Mouse (Mus musculus) kidney, embryonic 16.5 days (tissue): ENCODE data around the gene Hrh3. TPM values are rescaled to one million over a fixed set of nuclear protein-coding genes. Genes with fewer than 3 reads are reported as not detected.
A peak's percentile ranks its signal among the peaks of the same experiment; 100 is the strongest.

Source experiments
- ATAC-seq: fragments of 200-750 bp; cut with Nextera tagmentation; 2 replicates; pipeline ENCODE4 v1.8.0; 2017; ENCODE audit warnings: moderate TSS enrichment; ENCODE audit not compliant: low FRiP score, low TSS enrichment
- H3K27ac ChIP-seq: fragments of 300-500 bp; sonication (generic); 2 replicates; pipeline ENCODE4 v1.5.1; 2014; ENCODE audit warnings: low read length
- H3K27me3 ChIP-seq: fragments of 300-500 bp; sonication (generic); 2 replicates; pipeline ENCODE4 v1.6.1; 2014; ENCODE audit warnings: low read length, control low read depth, mixed read lengths; ENCODE audit not compliant: insufficient read depth
- H3K36me3 ChIP-seq: fragments of 300-500 bp; sonication (generic); 2 replicates; pipeline ENCODE4 v1.6.1; 2014; ENCODE audit warnings: low read length, control low read depth, mixed read lengths; ENCODE audit not compliant: insufficient read depth
- H3K4me1 ChIP-seq: fragments of 300-500 bp; sonication (generic); 2 replicates; pipeline ENCODE4 v1.6.1; 2014; ENCODE audit warnings: low read length, control low read depth, mixed read lengths; ENCODE audit not compliant: insufficient read depth
- H3K4me2 ChIP-seq: fragments of 300-500 bp; sonication (generic); replicated peaks from 2 replicates; pipeline ENCODE4 v1.6.1; 2014; ENCODE audit warnings: low read depth, low read length
- H3K4me3 ChIP-seq: fragments of 300-500 bp; sonication (generic); 2 replicates; pipeline ENCODE4 v1.5.1; 2014; ENCODE audit warnings: mild to moderate bottlenecking, low read length
- H3K9ac ChIP-seq: fragments of 300-500 bp; sonication (generic); replicated peaks from 2 replicates; pipeline ENCODE4 v1.6.1; 2014; ENCODE audit warnings: low read length
- H3K9me3 ChIP-seq: fragments of 300-500 bp; sonication (generic); 2 replicates; pipeline ENCODE4 v1.6.1; 2016; ENCODE audit warnings: low read length, control low read depth
- WGBS: fragments of 180-500 bp; shearing (Covaris S2); extraction: QIAGEN DNeasy Blood & Tissue Kit; methylation state at CpG from one replicate; pipeline ENCODE4 v1.1.7; 2014; 5-methylcytosine and 5-hydroxymethylcytosine counted together
- polyA plus RNA-seq: library from polyadenylated mRNA; unstranded; fragments of >200 nt; fragmentation: Nextera tagmentation; extraction: Ambion mirVana; gene quantifications from 2 replicates; pipeline ENCODE4 v1.2.1, GENCODE M21; 2015

Hrh3 gene
- polyA plus RNA-seq, 1 experiment from 2014 or later: not detected

- peaks cover 12% of the 10 kb centered on the region for H3K4me1 ChIP-seq
- H3K9me3 ChIP-seq: no peaks in the 10 kb centered on the region
- H3K36me3 ChIP-seq: no peaks in the 10 kb centered on the region
- ATAC-seq: no peak
- no peak overlapping the region for H3K4me3 ChIP-seq
- no peak overlapping the region for H3K9ac ChIP-seq
- no peak overlapping the region for H3K4me2 ChIP-seq
- no peak overlapping the region for H3K27ac ChIP-seq
- WGBS: 46% methylated on average over 6 of the region's 6 CpGs
- peaks cover 26% of the 10 kb centered on the region for H3K27me3 ChIP-seq
Observed at GRCm38 (mm10) chr2:180108285-180108684, 4.0 kb upstream of the Hrh3 start.

- no peak overlapping the region for H3K9ac ChIP-seq
- H3K9me3 ChIP-seq: no peaks in the 10 kb centered on the region
- no peaks in the 10 kb centered on the region for H3K36me3 ChIP-seq
- no peak for ATAC-seq
- peaks cover 16% of the 10 kb centered on the region for H3K4me1 ChIP-seq
- no peak overlapping the region for H3K27ac ChIP-seq
- H3K27me3 ChIP-seq: peaks cover 38% of the 10 kb centered on the region
- no peak overlapping the region for H3K4me2 ChIP-seq
- no peak overlapping the region for H3K4me3 ChIP-seq
- 64% methylated on average over 4 of the region's 4 CpGs for WGBS
Observed at GRCm38 (mm10) chr2:180107081-180107480, 2.8 kb upstream of the Hrh3 start.

- WGBS: 24% methylated on average over 8 of the region's 8 CpGs
- H3K27me3 ChIP-seq: peaks cover 53% of the 10 kb centered on the region
Observed at GRCm38 (mm10) chr2:180105441-180106190, 1.3 kb upstream of the Hrh3 start.

GRCm38 (mm10) chr2:180104659-180105377 lies 530 bp upstream of the Hrh3 start:
- Histone ChIP-seq H3K27me3 (peaks cover 60% of the 10 kb centered on the region), H3K9ac (no peak overlapping the region), H3K4me3 (peak overlapping the region; percentile 53), H3K9me3 (no peaks in the 10 kb centered on the region), H3K27ac (no peak overlapping the region), H3K36me3 (no peaks in the 10 kb centered on the region), H3K4me1 (peaks cover 16% of the 10 kb centered on the region), H3K4me2 (peak overlapping the region; percentile 94)
- WGBS: 13% methylated on average over 24 of the region's 24 CpGs
- 0 out of 2 replicates have a peak, but pooled peaks have one; percentile 4 for ATAC-seq

More at GRCm38 (mm10) chr2:180105441-180106190, 1.3 kb upstream of the Hrh3 start:
- Histone ChIP-seq H3K4me1 (peaks cover 16% of the 10 kb centered on the region), H3K4me2 (no peak overlapping the region), H3K9ac (no peak overlapping the region), H3K27ac (no peak overlapping the region), H3K36me3 (no peaks in the 10 kb centered on the region), H3K4me3 (no peak overlapping the region), H3K9me3 (no peaks in the 10 kb centered on the region)
- no peak for ATAC-seq

- H3K27ac ChIP-seq: no peak overlapping the region
- H3K9me3 ChIP-seq: no peaks in the 10 kb centered on the region
- H3K9ac ChIP-seq: no peak overlapping the region
- no peak for ATAC-seq
- H3K4me1 ChIP-seq: peaks cover 16% of the 10 kb centered on the region
- peak overlapping the region; percentile 53 for H3K4me3 ChIP-seq
- under 1% methylated on average over 48 of the region's 57 CpGs for WGBS
- H3K27me3 ChIP-seq: peaks cover 70% of the 10 kb centered on the region
- H3K36me3 ChIP-seq: no peaks in the 10 kb centered on the region
- H3K4me2 ChIP-seq: peak overlapping the region; percentile 94
Observed at GRCm38 (mm10) chr2:180103151-180103977, 924 bp downstream of the Hrh3 start.

- Histone ChIP-seq H3K4me2 (no peak overlapping the region), H3K9ac (no peak overlapping the region), H3K27ac (no peak overlapping the region), H3K36me3 (no peaks in the 10 kb centered on the region), H3K27me3 (peaks cover 58% of the 10 kb centered on the region), H3K9me3 (no peaks in the 10 kb centered on the region), H3K4me3 (no peak overlapping the region), H3K4me1 (peaks cover 13% of the 10 kb centered on the region)
- WGBS: 1% methylated on average over 15 of the region's 15 CpGs
- ATAC-seq: no peak
Observed at GRCm38 (mm10) chr2:180099529-180099928, 4.8 kb downstream of the Hrh3 start.

GRCm38 (mm10) chr2:180098167-180098566 lies 6.1 kb downstream of the Hrh3 start:
- Histone ChIP-seq H3K27ac (no peak overlapping the region), H3K4me2 (no peak overlapping the region), H3K4me3 (no peak overlapping the region), H3K27me3 (peaks cover 46% of the 10 kb centered on the region), H3K9ac (no peak overlapping the region), H3K4me1 (peaks cover 3% of the 10 kb centered on the region), H3K9me3 (no peaks in the 10 kb centered on the region), H3K36me3 (no peaks in the 10 kb centered on the region)
- WGBS: 46% methylated on average over 5 of the region's 5 CpGs
- ATAC-seq: no peak

- Histone ChIP-seq H3K27me3 (peaks cover 40% of the 10 kb centered on the region), H3K4me2 (no peak overlapping the region), H3K9me3 (no peaks in the 10 kb centered on the region), H3K4me1 (no peaks in the 10 kb centered on the region), H3K36me3 (no peaks in the 10 kb centered on the region), H3K27ac (no peak overlapping the region), H3K4me3 (no peak overlapping the region), H3K9ac (no peak overlapping the region)
- ATAC-seq: no peak
- 40% methylated on average over 3 of the region's 3 CpGs for WGBS
Observed at GRCm38 (mm10) chr2:180097585-180097984, 6.7 kb downstream of the Hrh3 start.

GRCm38 (mm10) chr2:180095711-180096110 lies 8.6 kb downstream of the Hrh3 start:
- Histone ChIP-seq H3K4me1 (no peaks in the 10 kb centered on the region), H3K4me2 (no peak overlapping the region), H3K4me3 (no peak overlapping the region), H3K27ac (no peak overlapping the region), H3K9me3 (no peaks in the 10 kb centered on the region), H3K36me3 (no peaks in the 10 kb centered on the region), H3K27me3 (peaks cover 21% of the 10 kb centered on the region), H3K9ac (no peak overlapping the region)
- WGBS: 35% methylated on average over 5 of the region's 5 CpGs
- 0 out of 2 replicates have a peak, but pooled peaks have one; percentile 15 for ATAC-seq
